9 mouse cellular contexts compared by ENCODE assay signal in the genomic region with DNA sequence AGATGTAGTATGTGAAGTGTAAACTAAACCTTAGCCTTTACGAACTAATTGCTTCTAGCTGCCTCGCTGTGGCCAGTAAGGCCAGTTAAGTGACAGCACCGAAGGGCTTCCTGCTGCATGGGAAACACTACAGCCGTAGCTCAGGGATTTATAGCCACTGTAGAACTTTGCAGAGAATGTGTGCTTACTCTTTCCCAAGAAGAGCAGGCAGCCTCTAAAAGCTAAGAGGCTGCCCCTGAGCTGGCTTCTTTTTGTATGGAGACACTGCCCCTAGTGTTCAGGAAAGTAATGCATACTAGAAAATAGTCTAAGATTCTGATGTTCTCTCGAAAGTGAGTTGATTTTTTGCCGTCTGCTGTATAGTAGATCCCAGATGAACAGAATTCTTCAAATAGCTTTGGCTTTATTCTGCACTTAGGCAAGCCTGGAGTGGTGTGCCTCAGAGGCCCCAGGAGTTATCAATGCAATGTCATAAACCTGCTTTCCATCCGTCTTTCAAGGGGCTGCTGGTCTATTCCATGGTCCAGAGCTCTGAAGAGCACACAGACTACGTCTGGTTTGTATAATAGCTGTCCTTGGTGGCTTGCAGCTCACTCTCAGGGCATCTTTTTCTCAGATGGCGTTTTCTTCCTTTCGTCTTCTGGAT.
A peak's percentile ranks its signal among the peaks of the same experiment; 100 is the strongest.
DNase-seq lines count a peak whose midpoint lies in the region; ATAC-seq and TF ChIP-seq lines count a peak whose summit lies in the region.
"Had no signal": no experiment of that assay in that cellular context is flagged by ENCODE, and none has a peak within 500 bp of the region (broad histone marks: within the 10 kb centered on the region; RNA-seq: fewer than 3 reads in every experiment).

No protein-coding gene starts in this region.

- H3K27ac ChIP-seq in heart, postnatal 0 days (ENCODE audit: low read depth), result no peak overlapping the region
- H3K27ac ChIP-seq in limb, embryonic 13.5 days, result peak overlapping the region; percentile 72
- H3K27ac ChIP-seq: heart, adult 2 months had no signal

- ATAC-seq in heart, postnatal 0 days (ENCODE audit: insufficient read depth, low read depth), result peak; percentile 60
- peak; percentile 72 for ATAC-seq in limb, embryonic 13.5 days (ENCODE audit: low FRiP score, low read depth)

- H3K4me1 ChIP-seq in heart, postnatal 0 days (ENCODE audit: control insufficient read depth, insufficient read depth), result peaks cover 9% of the 10 kb centered on the region; the same call in 1 of the 2 replicates
- H3K4me1 ChIP-seq in limb, embryonic 13.5 days, result peaks cover 24% of the 10 kb centered on the region

- peak overlapping the region; percentile 49 for H3K4me2 ChIP-seq in heart, postnatal 0 days (ENCODE audit: low read depth, low read length)
- peak overlapping the region; percentile 25 for H3K4me2 ChIP-seq in limb, embryonic 13.5 days (replicated peaks)

- H3K36me3 ChIP-seq in heart, postnatal 0 days (replicated peaks; ENCODE audit: control insufficient read depth, insufficient read depth, low read length), result no peaks in the 10 kb centered on the region
- H3K36me3 ChIP-seq in limb, embryonic 13.5 days, result 0 out of 2 replicates have a peak, but pooled peaks cover 6% of the 10 kb centered on the region

- H3K4me3 ChIP-seq in heart, postnatal 0 days (ENCODE audit: low read depth, low read length), result no peak overlapping the region
- H3K4me3 ChIP-seq in limb, embryonic 13.5 days, result no peak overlapping the region
- H3K4me3 ChIP-seq: heart, adult 2 months had no signal

- H3K27me3 ChIP-seq in heart, postnatal 0 days (ENCODE audit: control insufficient read depth, insufficient read depth, low read length), result no peaks in the 10 kb centered on the region
- no peaks in the 10 kb centered on the region for H3K27me3 ChIP-seq in limb, embryonic 13.5 days

- H3K9ac ChIP-seq in heart, postnatal 0 days (replicated peaks; ENCODE audit: low read depth, low read length), result no peak overlapping the region
- H3K9ac ChIP-seq in limb, embryonic 13.5 days, result no peak overlapping the region

- TF ChIP-seq EP300 in heart, postnatal 0 days (IDR thresholded peaks at IDR 0.05; ENCODE audit: low read depth), result no peak

- WGBS in heart, postnatal 0 days, result 28% methylated on average over 10 of the region's 10 CpGs
- WGBS in limb, embryonic 13.5 days, result 17% methylated on average over 10 of the region's 10 CpGs

- TF ChIP-seq CTCF in heart, postnatal 0 days (IDR thresholded peaks at IDR 0.05; ENCODE audit: low read depth), result peak; percentile 72

- no peaks in the 10 kb centered on the region for H3K9me3 ChIP-seq in heart, postnatal 0 days (replicated peaks; ENCODE audit: control insufficient read depth, low read length)
- no peaks in the 10 kb centered on the region for H3K9me3 ChIP-seq in limb, embryonic 13.5 days

- DNase-seq in adrenal gland, adult 2 months, result peak; percentile 27
- DNase-seq in adrenal gland, adult 18-20 months (ENCODE audit: low spot score in 2 of 2), result no peak
- peak; percentile 21 to 31 for DNase-seq in right cerebral cortex, adult 2 months (ENCODE audit: low spot score in 2 of 2)
- DNase-seq in right cerebral cortex, postnatal 14 days, result no peak
- peak; percentile 72 for DNase-seq in heart, postnatal 0 days (ENCODE audit: low spot score)
- DNase-seq in retina, embryonic 14.5 days (ENCODE audit: low spot score), result peak; percentile 72
- no peak for DNase-seq in T-cell, adult 2 months (ENCODE audit: low spot score)

Comparison
In these comparisons a context has a peak if more than half of its experiments do, and no peak if none do; other contexts are left out.
1. DNase-seq: peak in adrenal gland, adult 2 months (single experiment), right cerebral cortex, adult 2 months (2 of 2), heart, postnatal 0 days (single experiment) and retina, embryonic 14.5 days (single experiment); none in adrenal gland, adult 18-20 months (0 of 2), right cerebral cortex, postnatal 14 days (single experiment) and T-cell, adult 2 months (single experiment).